Mouse (Mus musculus) NIH3T3 (cell line): ENCODE measurements around the gene Rassf7.
"Not testable (repeated sequence)": the region's sequence is repeated elsewhere in the genome, so short reads cannot be mapped to it uniquely, and the experiment has no call there.

Experiments used
- DNase-seq: peaks from one replicate; pipeline ENCODE4 v3.0.0-alpha.2; 2012; ENCODE audit warnings: low read depth

Gene Rassf7

DNA sequence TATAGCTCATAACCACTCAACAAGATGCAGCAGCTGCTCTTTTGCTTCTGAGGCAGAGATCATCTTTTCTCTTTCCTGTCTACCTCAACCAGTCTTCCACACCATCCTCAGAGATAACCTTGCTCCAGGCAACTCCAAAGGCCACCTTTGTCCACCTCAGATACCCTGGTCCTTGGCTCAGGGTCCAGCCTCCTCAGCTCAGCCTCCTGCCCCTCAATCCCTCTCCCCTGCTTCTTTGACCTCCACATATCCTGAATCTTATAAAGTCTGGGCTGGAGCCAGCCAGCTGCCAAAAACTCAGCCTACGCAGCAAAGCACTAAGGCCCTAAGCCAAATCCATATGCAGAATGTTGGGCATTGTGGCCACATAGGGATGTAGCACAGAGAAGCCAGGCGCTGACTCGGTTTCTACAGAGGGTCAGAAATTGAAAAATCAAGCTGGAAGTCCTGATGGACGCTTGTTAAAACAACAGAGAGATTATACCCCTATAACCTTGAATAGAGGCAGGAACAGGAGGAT, 7.1 kb downstream of the Rassf7 start:
- DNase-seq = no peak

- peak; percentile 12 for DNase-seq
These were observed 10.9 kb downstream of the Rassf7 start for GRCm38 (mm10) chr7:141226535-141226934.

- DNase-seq = no peak
These were observed 12.1 kb downstream of the Rassf7 start for GRCm38 (mm10) chr7:141227796-141228195.

DNA sequence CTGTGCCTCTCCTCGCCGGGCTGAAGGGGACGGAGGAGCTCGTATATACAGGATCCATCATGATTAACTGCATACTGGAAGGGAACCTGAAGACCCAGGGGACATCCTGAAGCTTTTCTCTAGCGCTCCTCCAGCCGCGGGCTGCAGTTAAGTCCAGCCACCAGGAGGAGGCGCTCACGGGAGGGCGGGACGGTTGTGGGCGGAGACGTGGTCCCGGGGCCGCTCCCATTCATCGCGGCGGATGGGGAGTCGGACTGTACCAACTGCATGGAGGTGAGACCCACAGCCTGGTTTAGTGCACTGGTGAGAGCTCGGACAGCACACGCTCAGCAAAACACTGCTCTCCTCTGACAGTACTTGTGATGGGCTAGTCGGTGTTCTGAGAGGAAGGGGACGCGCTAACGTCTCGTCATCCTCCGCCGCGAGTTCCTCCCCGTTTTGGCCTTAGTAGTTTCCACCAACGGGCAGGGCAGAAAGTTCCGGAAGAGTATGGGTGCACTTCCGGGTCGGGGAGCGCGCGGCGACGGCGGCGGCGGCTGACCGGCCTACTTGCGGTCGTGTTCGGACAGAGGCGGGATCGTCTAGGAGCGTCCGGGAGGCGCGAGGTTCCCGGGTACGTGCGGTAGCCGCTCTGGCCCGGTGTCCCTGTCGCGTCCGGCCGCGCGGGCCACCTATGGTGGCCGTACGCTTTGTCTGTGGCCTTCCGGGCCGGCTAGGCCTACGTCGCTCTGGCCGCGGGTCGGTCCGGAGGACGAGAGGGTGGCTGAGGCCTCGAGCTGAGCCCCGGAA, 12.8 kb downstream of the Rassf7 start, which contains the start of gene Phrf1:
Phrf1 (plus strand) TSS at position 506 of the 789 bp plus-strand sequence.
- peak; percentile 92 for DNase-seq

GRCm38 (mm10) chr7:141229702-141230101, 14.0 kb downstream of the Rassf7 start:
- DNase-seq = no peak

GRCm38 (mm10) chr7:141230570-141230969, 14.9 kb downstream of the Rassf7 start:
- no peak for DNase-seq

DNA sequence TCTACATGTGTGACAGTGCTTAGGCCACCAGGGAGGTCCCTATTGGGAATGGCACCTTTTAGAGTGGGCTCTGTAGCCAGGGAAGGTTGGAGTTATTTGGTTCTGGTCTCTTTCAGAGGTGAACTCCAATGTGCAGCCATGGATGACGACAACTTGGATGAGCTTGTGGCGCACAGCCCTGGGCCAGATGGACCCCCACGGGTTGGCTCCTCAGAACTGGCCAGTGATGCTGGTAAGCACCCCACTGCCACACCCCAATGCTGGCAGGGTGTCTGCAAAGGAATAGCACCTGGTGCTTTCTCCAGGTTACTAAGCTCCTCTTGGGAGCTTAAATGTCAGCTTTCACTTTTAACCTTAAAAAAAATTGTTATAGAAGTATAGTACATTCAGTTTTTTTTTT, 15.5 kb downstream of the Rassf7 start:
- DNase-seq = no peak

GRCm38 (mm10) chr7:141231551-141231950, 15.9 kb downstream of the Rassf7 start:
- DNase-seq = no peak

GRCm38 (mm10) chr7:141250486-141250885, 34.8 kb downstream of the Rassf7 start:
- not testable (repeated sequence) for DNase-seq

- DNase-seq = no peak
These were observed 40.5 kb downstream of the Rassf7 start for GRCm38 (mm10) chr7:141256159-141256558.

GRCm38 (mm10) chr7:141261480-141261879, 45.8 kb downstream of the Rassf7 start:
- no peak for DNase-seq

DNA sequence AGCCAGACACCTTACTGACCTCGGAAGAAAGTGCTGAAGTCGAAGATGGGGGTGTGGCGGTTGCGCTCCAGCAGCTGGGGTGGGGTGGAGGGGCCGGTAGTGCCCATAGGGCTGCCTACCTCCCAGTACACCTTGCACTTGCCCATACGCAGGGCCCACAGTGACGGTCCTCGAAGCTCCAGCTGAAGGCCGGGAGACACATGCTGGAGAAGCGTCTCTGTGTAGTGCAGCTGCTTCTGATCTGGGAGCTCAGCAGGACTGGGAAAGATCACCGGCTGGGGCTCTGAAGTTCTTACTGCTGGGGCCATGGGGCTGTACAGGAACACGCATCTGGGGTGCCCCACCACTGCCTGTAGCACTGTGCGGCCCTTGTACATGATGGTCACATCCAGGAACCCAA, 48.0 kb downstream of the Rassf7 start:
- no peak for DNase-seq

GRCm38 (mm10) chr7:141264041-141264700, 48.5 kb downstream of the Rassf7 start:
- DNase-seq = no peak

DNA sequence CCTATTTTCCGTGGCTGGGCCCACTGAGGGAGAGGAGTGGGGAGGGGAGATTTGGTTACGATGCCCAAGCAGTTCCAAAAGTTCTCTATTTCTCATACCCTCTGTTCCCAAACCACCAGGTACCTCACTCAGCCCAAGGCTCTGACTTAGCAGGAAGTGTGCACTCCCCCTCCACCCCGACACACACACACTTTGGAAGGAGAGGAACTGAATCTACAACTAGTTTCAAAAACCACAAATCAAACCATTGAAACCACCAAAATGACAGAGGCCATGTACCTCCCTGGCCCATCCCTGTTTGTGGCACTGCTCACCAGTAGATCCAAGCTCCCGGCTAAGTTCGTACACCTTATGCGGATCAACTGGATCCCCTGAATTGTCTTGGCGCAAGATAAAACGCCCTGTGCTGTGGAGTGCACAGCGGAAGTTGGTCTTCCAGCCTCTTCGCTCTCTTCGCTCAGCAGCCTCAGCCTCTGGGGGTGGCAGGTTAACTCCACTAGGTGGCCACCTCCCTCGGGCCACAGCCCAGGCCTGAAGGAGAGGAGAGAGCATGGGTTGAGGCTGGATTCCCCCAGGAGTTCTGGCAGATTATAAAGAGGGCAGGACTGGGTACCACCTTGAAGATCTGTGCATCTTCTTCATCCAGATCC, 49.2 kb downstream of the Rassf7 start:
- DNase-seq = peak; percentile 24

- DNase-seq = no peak
These were observed 49.7 kb downstream of the Rassf7 start for GRCm38 (mm10) chr7:141265411-141265738.

GRCm38 (mm10) chr7:141265739-141266561, 50.3 kb downstream of the Rassf7 start, which contains the start of gene Irf7:
Gene Irf7 (minus strand): TSS chr7:141266481.
- peak; percentile 65 for DNase-seq
